Mouse (Mus musculus) small intestine, adult 2 months (tissue): Measurements from ENCODE around the gene 4930426L09Rik.

Experiments
- CTCF ChIP-seq: fragments of 200-500 bp; IDR thresholded peaks from 2 replicates; pipeline ENCODE4 v1.5.1; 2012; ENCODE audit warnings: low read depth, mild to moderate bottlenecking, control low read depth, inconsistent platforms, low read length, moderate library complexity, mixed read lengths; ENCODE audit not compliant: insufficient replicate concordance, insufficient read length; ENCODE audit errors: extremely low read depth
- POLR2A ChIP-seq: fragments of 200-500 bp; IDR thresholded peaks from 2 replicates; pipeline ENCODE4 v1.6.1; 2012; ENCODE audit warnings: low read depth, mild to moderate bottlenecking, control low read depth, inconsistent platforms, low read length, moderate library complexity

GRCm38 (mm10) chr2:18962502-18962901 lies 35.6 kb upstream of the 4930426L09Rik start:
- no peak for TF ChIP-seq CTCF
- no peak for TF ChIP-seq POLR2A
